Mouse (Mus musculus) liver, embryonic 14.5 days (tissue): ENCODE data around the gene Hist1h4f. TPM values are rescaled to one million over a fixed set of nuclear protein-coding genes. Genes with fewer than 3 reads are reported as not detected.
"Not testable (repeated sequence)": the region's sequence is repeated elsewhere in the genome, so short reads cannot be mapped to it uniquely, and the experiment has no call there.

Experiments used
- ATAC-seq: fragments of 200-750 bp; cut with Nextera tagmentation; 2 replicates; pipeline ENCODE4 v1.8.0; 2017; ENCODE audit warnings: moderate number of reproducible peaks, mild to moderate bottlenecking, moderate library complexity; ENCODE audit not compliant: insufficient read depth
- DNase-seq, 3 experiments: peaks; one replicate each; pipeline ENCODE4 v3.0.0-alpha.2; 2012 to 2013; ENCODE audit warnings: low read depth in 3 of 3, low spot score in 3 of 3
- H3K27ac ChIP-seq: fragments of 300-500 bp; sonication (generic); 2 replicates; pipeline ENCODE4 v1.5.1; 2014; ENCODE audit warnings: moderate library complexity, mild to moderate bottlenecking, control low read depth, inconsistent platforms
- H3K27me3 ChIP-seq: fragments of 300-500 bp; sonication (generic); 2 replicates; pipeline ENCODE4 v1.6.1; 2014; ENCODE audit warnings: mild to moderate bottlenecking, low read length, moderate library complexity; ENCODE audit not compliant: control insufficient read depth, insufficient read depth
- H3K36me3 ChIP-seq: fragments of 300-500 bp; sonication (generic); replicated peaks from 2 replicates; pipeline ENCODE4 v1.6.1; 2014; ENCODE audit warnings: low read depth; ENCODE audit not compliant: control insufficient read depth, insufficient read depth
- H3K4me1 ChIP-seq, 2 experiments: fragments of 200-500 bp in 1 of 2; fragments of 300-500 bp in 1 of 2; sonication (generic) in 1 of 2; replicated peaks; 2 replicates each; pipeline ENCODE4 v1.6.1; 2012 to 2014; ENCODE audit warnings: antibody characterized with exemption in 1 of 2, inconsistent platforms in 1 of 2, low read length in 1 of 2; ENCODE audit not compliant: control insufficient read depth in 2 of 2, insufficient read depth in 2 of 2
- H3K4me2 ChIP-seq: fragments of 300-500 bp; sonication (generic); 2 replicates; pipeline ENCODE4 v1.6.1; 2014; ENCODE audit warnings: low read depth, mild to moderate bottlenecking, control low read depth, moderate library complexity
- H3K4me3 ChIP-seq, 2 experiments: fragments of 200-500 bp in 1 of 2; fragments of 300-500 bp in 1 of 2; sonication (generic) in 1 of 2; 2 replicates each; pipeline ENCODE4 v1.5.1; 2012 to 2014; ENCODE audit warnings: low read depth in 2 of 2, low read length in 2 of 2, mild to moderate bottlenecking in 2 of 2, control low read depth in 1 of 2, inconsistent platforms in 1 of 2, moderate library complexity in 1 of 2; ENCODE audit not compliant: insufficient read depth in 1 of 2
- H3K9ac ChIP-seq: fragments of 300-500 bp; sonication (generic); replicated peaks from 2 replicates; pipeline ENCODE4 v1.6.1; 2014; ENCODE audit warnings: mild to moderate bottlenecking, control low read depth, moderate library complexity
- H3K9me3 ChIP-seq: fragments of 300-500 bp; sonication (generic); 2 replicates; pipeline ENCODE4 v1.6.1; 2016; ENCODE audit warnings: low read length, mixed read lengths; ENCODE audit not compliant: control insufficient read depth
- CTCF ChIP-seq: IDR thresholded peaks from 2 replicates; pipeline ENCODE4 v1.5.1; 2016; ENCODE audit warnings: antibody characterized with exemption, low read depth, control low read depth
- EP300 ChIP-seq: IDR thresholded peaks from 2 replicates; pipeline ENCODE4 v1.6.1; 2016; ENCODE audit warnings: antibody characterized with exemption, low read depth
- WGBS: fragments of 180-500 bp; shearing (Covaris S2); extraction: QIAGEN DNeasy Blood & Tissue Kit; methylation state at CpG from one replicate; pipeline ENCODE4 v1.1.7; 2014; ENCODE audit not compliant: insufficient replicate concordance; 5-methylcytosine and 5-hydroxymethylcytosine counted together
- polyA plus RNA-seq, 2 experiments: library from polyadenylated mRNA; depleted of rRNA in 1 of 2; stranded (reverse) in 1 of 2; unstranded in 1 of 2; fragments of >200 nt; fragmentation: Nextera tagmentation in 1 of 2; extraction: Ambion mirVana in 1 of 2; gene quantifications; 2 replicates each; pipeline versions ENCODE4 v1.2.1 to v1.2.3; 2012 to 2014

The Hist1h4f gene
- polyA plus RNA-seq, 2 experiments: 0.75 to 17.8 TPM

GRCm38 (mm10) chr13:23576906-23577639 lies 25.6 kb upstream of the Hist1h4f start:
- no peaks in the 10 kb centered on the region for H3K36me3 ChIP-seq
- H3K27ac ChIP-seq: peak overlapping the region; percentile 98

GRCm38 (mm10) chr13:23576351-23576881 lies 25.0 kb upstream of the Hist1h4f start:
- Histone ChIP-seq H3K4me3 (peak overlapping the region; percentile 65 to 69), H3K9ac (peak overlapping the region; percentile 99), H3K9me3 (no peaks in the 10 kb centered on the region), H3K27me3 (no peaks in the 10 kb centered on the region), H3K4me1 (peaks cover 18% of the 10 kb centered on the region in 2 experiments), H3K36me3 (no peaks in the 10 kb centered on the region), H3K4me2 (peak overlapping the region; percentile 96), H3K27ac (peak overlapping the region; percentile 98)
- WGBS: 4% methylated on average over 7 of the region's 7 CpGs
- ATAC-seq (no peak), DNase-seq (no peak)
- TF ChIP-seq CTCF (no peak), EP300 (no peak; the same call in 1 of the 2 replicates)

More at GRCm38 (mm10) chr13:23576906-23577639, 25.6 kb upstream of the Hist1h4f start:
- Histone ChIP-seq H3K9ac (peak overlapping the region; percentile 99), H3K27me3 (no peaks in the 10 kb centered on the region), H3K4me3 (peak overlapping the region; percentile 65 to 69), H3K4me2 (peak overlapping the region; percentile 96), H3K9me3 (no peaks in the 10 kb centered on the region), H3K4me1 (peaks cover 18 to 21% of the 10 kb centered on the region in 2 experiments)
- 35% methylated on average over 6 of the region's 6 CpGs for WGBS
- TF ChIP-seq EP300 (no peak), CTCF (no peak)
- ATAC-seq (no peak), DNase-seq (no peak)

- H3K36me3 ChIP-seq, ATAC-seq, H3K27me3 ChIP-seq, H3K9me3 ChIP-seq, DNase-seq: not testable (repeated sequence)
- H3K4me1 ChIP-seq: peaks cover 14 to 17% of the 10 kb centered on the region in 2 experiments; a peak in 3 of 4 replicates
- WGBS: 0% methylated on average over 15 of the region's 40 CpGs
- H3K27ac ChIP-seq: peak overlapping the region; percentile 98
- peak overlapping the region; percentile 99 for H3K9ac ChIP-seq
- H3K4me2 ChIP-seq: peak overlapping the region; percentile 96
- peak overlapping the region; percentile 65 to 69 for H3K4me3 ChIP-seq
Measured at GRCm38 (mm10) chr13:23575864-23576313, 24.4 kb upstream of the Hist1h4f start.

- Histone ChIP-seq H3K4me2 (peak within 1 kb of the TSS; percentile 96), H3K27me3 (no peaks in the 10 kb centered on the region), H3K9me3 (no peaks in the 10 kb centered on the region), H3K36me3 (no peaks in the 10 kb centered on the region), H3K9ac (peak within 1 kb of the TSS; percentile 99), H3K27ac (peak within 1 kb of the TSS; percentile 98), H3K4me3 (peak within 1 kb of the TSS; percentile 65 to 69), H3K4me1 (peaks cover 12 to 14% of the 10 kb centered on the region in 2 experiments; a peak in 3 of 4 replicates)
- WGBS: under 1% methylated on average over 18 of the region's 18 CpGs
- DNase-seq: peak; percentile 89 to 91 (median 91)
- ATAC-seq: peak; percentile 26
- TF ChIP-seq CTCF: no peak
- TF ChIP-seq EP300: peak; percentile 68
Measured at GRCm38 (mm10) chr13:23575271-23575851, 23.9 kb upstream of the Hist1h4f start, which contains the start of gene Hist1h3d. Gene Hist1h3d, plus strand, starts transcription at chr13:23575763.

GRCm38 (mm10) chr13:23574546-23575170 lies 23.2 kb upstream of the Hist1h4f start:
- H3K27me3 ChIP-seq, ATAC-seq, DNase-seq, H3K9me3 ChIP-seq, H3K36me3 ChIP-seq: not testable (repeated sequence)
- peak overlapping the region; percentile 96 for H3K4me2 ChIP-seq
- peak overlapping the region; percentile 98 for H3K27ac ChIP-seq
- peaks cover 15 to 17% of the 10 kb centered on the region in 2 experiments for H3K4me1 ChIP-seq
- H3K9ac ChIP-seq: peak overlapping the region; percentile 85
- peak overlapping the region; percentile 43 to 69 for H3K4me3 ChIP-seq
- 0% methylated on average over 5 of the region's 39 CpGs for WGBS
